ENCODE assay signal across 7 mouse cellular contexts in the genomic region with DNA sequence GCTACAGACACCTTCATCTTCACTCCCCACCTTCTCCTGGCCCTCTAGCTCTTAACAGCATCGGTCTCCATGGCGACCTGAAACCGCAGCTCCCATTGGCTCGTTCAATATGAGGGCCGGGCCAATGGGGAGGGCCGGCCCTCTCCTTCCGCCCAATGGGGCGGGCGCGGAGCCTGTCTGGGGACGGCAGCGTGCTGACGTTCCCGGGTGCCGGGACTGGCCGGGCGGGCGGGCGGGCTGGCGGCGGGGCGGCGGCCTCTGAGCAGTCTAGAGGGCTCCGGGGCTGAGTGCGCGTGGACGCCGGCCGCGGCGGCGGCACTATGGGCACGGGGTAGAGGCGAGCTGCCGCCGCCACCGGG. TPM values are rescaled to one million over a fixed set of nuclear protein-coding genes. Genes with fewer than 3 reads are reported as not detected.
A peak's percentile ranks its signal among the peaks of the same experiment; 100 is the strongest.
DNase-seq lines count a peak whose midpoint lies in the region; ATAC-seq and TF ChIP-seq lines count a peak whose summit lies in the region.

TSS of gene Ccdc148 (minus strand) at position 79 of the 359 bp plus-strand sequence.
TSS of gene Pkp4 (plus strand) at position 246 of the 359 bp plus-strand sequence.

- H3K4me1 ChIP-seq in embryonic facial prominence, embryonic 12.5 days, result peaks cover 9% of the 10 kb centered on the region; the same call in 1 of the 2 replicates
- peaks cover 1% of the 10 kb centered on the region for H3K4me1 ChIP-seq in heart, adult 2 months (ENCODE audit: control insufficient read depth, insufficient read depth, low read length)
- peaks cover 13% of the 10 kb centered on the region; the same call in 1 of the 2 replicates for H3K4me1 ChIP-seq in kidney, adult 2 months (ENCODE audit: control insufficient read depth, insufficient read depth, low read length)
- peaks cover 6% of the 10 kb centered on the region for H3K4me1 ChIP-seq in limb, embryonic 11.5 days (ENCODE audit: control insufficient read depth, insufficient read depth, low read length)
- peaks cover 23% of the 10 kb centered on the region for H3K4me1 ChIP-seq in midbrain, embryonic 13.5 days (replicated peaks)
- H3K4me1 ChIP-seq in small intestine, adult 2 months (ENCODE audit: control insufficient read depth, insufficient read depth, insufficient read length, low read length), result peaks cover 7% of the 10 kb centered on the region

- 0% methylated on average over 27 of the region's 37 CpGs for WGBS in embryonic facial prominence, embryonic 12.5 days
- WGBS in heart, adult 2 months, result 1% methylated on average over 31 of the region's 37 CpGs
- WGBS in kidney, adult 2 months, result under 1% methylated on average over 37 of the region's 37 CpGs
- WGBS in limb, embryonic 11.5 days, result 0% methylated on average over 24 of the region's 37 CpGs
- WGBS in midbrain, embryonic 13.5 days, result 0% methylated on average over 11 of the region's 37 CpGs
- WGBS in small intestine, adult 2 months, result 0% methylated on average over 23 of the region's 37 CpGs

- peak; percentile 78 to 84 for DNase-seq in adrenal gland, postnatal 4 days (ENCODE audit: low spot score in 2 of 2)
- DNase-seq in heart, adult 2 months, result peak; percentile 92 to 96
- peak; percentile 97 for DNase-seq in kidney, adult 2 months
- peak; percentile 93 for DNase-seq in limb, embryonic 11.5 days (ENCODE audit: low spot score)

- TF ChIP-seq EP300 in heart, adult 2 months (IDR thresholded peaks at IDR 0.05; ENCODE audit: insufficient read depth, low read depth, low read length), result no peak

- H3K4me3 ChIP-seq in embryonic facial prominence, embryonic 12.5 days, result peak within 1 kb of the TSS; percentile 94
- H3K4me3 ChIP-seq in heart, adult 2 months, result peak within 1 kb of the TSS; percentile 77
- peak within 1 kb of the TSS; percentile 87 for H3K4me3 ChIP-seq in kidney, adult 2 months (ENCODE audit: insufficient read depth, low read depth, low read length)
- peak within 1 kb of the TSS; percentile 89 for H3K4me3 ChIP-seq in limb, embryonic 11.5 days (ENCODE audit: low read depth, low read length)
- H3K4me3 ChIP-seq in midbrain, embryonic 13.5 days (replicated peaks), result peak within 1 kb of the TSS; percentile 94
- H3K4me3 ChIP-seq in small intestine, adult 2 months (ENCODE audit: low read depth, low read length), result peak within 1 kb of the TSS; percentile 94

- peak within 1 kb of the TSS; percentile 86 for H3K27ac ChIP-seq in embryonic facial prominence, embryonic 12.5 days
- peak within 1 kb of the TSS; percentile 91 for H3K27ac ChIP-seq in heart, adult 2 months
- H3K27ac ChIP-seq in kidney, adult 2 months (ENCODE audit: insufficient read depth, low read depth, low read length), result peak within 1 kb of the TSS; percentile 91
- peak within 1 kb of the TSS; percentile 56 for H3K27ac ChIP-seq in limb, embryonic 11.5 days (replicated peaks; ENCODE audit: low read depth, low read length)
- H3K27ac ChIP-seq in midbrain, embryonic 13.5 days, result peak within 1 kb of the TSS; percentile 88
- peak within 1 kb of the TSS; percentile 82 for H3K27ac ChIP-seq in small intestine, adult 2 months (ENCODE audit: insufficient read depth, low read depth, low read length)

- H3K79me2 ChIP-seq in heart, adult 2 months (replicated peaks; ENCODE audit: control insufficient read depth, insufficient read depth, low read length), result 0 out of 2 replicates have a peak, but pooled peaks cover under 1% of the 10 kb centered on the region

- peak; percentile 98 for ATAC-seq in embryonic facial prominence, embryonic 12.5 days (ENCODE audit: insufficient number of reproducible peaks, insufficient read depth, low FRiP score, low TSS enrichment)
- peak; percentile 99 for ATAC-seq in limb, embryonic 11.5 days (ENCODE audit: insufficient number of reproducible peaks, low FRiP score, low TSS enrichment, low read depth)
- peak; percentile 99 for ATAC-seq in midbrain, embryonic 13.5 days

- intact Hi-C loops in heart, adult 2 months (cut with DNase I), result loop anchor here (2.0 to 5.0 kb wide), 6 partner anchors 47 to 278 kb away; no protein-coding TSS in a partner anchor

- TF ChIP-seq CTCF in heart, adult 2 months (IDR thresholded peaks at IDR 0.05), result no peak
- no peak for TF ChIP-seq CTCF in kidney, adult 2 months (conservative IDR thresholded peaks at IDR 0.05; ENCODE audit: insufficient read depth, insufficient read length, low read depth, low read length)
- TF ChIP-seq CTCF in small intestine, adult 2 months (IDR thresholded peaks at IDR 0.05; ENCODE audit: extremely low read depth, insufficient read length, insufficient replicate concordance, low read depth, low read length), result no peak

- peak within 1 kb of the TSS; percentile 82 for H3K4me2 ChIP-seq in embryonic facial prominence, embryonic 12.5 days (replicated peaks)
- H3K4me2 ChIP-seq in limb, embryonic 11.5 days (ENCODE audit: low read depth, severe bottlenecking), result peak within 1 kb of the TSS; percentile 88
- peak within 1 kb of the TSS; percentile 85 for H3K4me2 ChIP-seq in midbrain, embryonic 13.5 days (replicated peaks)

- no peaks in the 10 kb centered on the region for H3K9me3 ChIP-seq in embryonic facial prominence, embryonic 12.5 days
- no peaks in the 10 kb centered on the region for H3K9me3 ChIP-seq in limb, embryonic 11.5 days (ENCODE audit: control insufficient read depth, low read length)
- H3K9me3 ChIP-seq in midbrain, embryonic 13.5 days, result no peaks in the 10 kb centered on the region

- no peaks in the 10 kb centered on the region for H3K27me3 ChIP-seq in embryonic facial prominence, embryonic 12.5 days
- no peaks in the 10 kb centered on the region for H3K27me3 ChIP-seq in heart, adult 2 months (ENCODE audit: control insufficient read depth, insufficient read depth, low read length)
- H3K27me3 ChIP-seq in kidney, adult 2 months (replicated peaks; ENCODE audit: control insufficient read depth, insufficient read depth, low read length), result no peaks in the 10 kb centered on the region
- H3K27me3 ChIP-seq in limb, embryonic 11.5 days (ENCODE audit: control insufficient read depth, insufficient read depth, low read length), result no peaks in the 10 kb centered on the region
- H3K27me3 ChIP-seq in midbrain, embryonic 13.5 days, result no peaks in the 10 kb centered on the region
- no peaks in the 10 kb centered on the region for H3K27me3 ChIP-seq in small intestine, adult 2 months (ENCODE audit: control insufficient read depth, insufficient read depth, low read length)

- no peaks in the 10 kb centered on the region for H3K36me3 ChIP-seq in embryonic facial prominence, embryonic 12.5 days
- H3K36me3 ChIP-seq in heart, adult 2 months (ENCODE audit: control insufficient read depth, insufficient read depth, low read length), result peaks cover 3% of the 10 kb centered on the region; the same call in 1 of the 2 replicates
- H3K36me3 ChIP-seq in kidney, adult 2 months (ENCODE audit: control insufficient read depth, insufficient read depth, low read length), result no peaks in the 10 kb centered on the region
- no peaks in the 10 kb centered on the region for H3K36me3 ChIP-seq in limb, embryonic 11.5 days (ENCODE audit: control insufficient read depth, insufficient read depth, low read length)
- no peaks in the 10 kb centered on the region for H3K36me3 ChIP-seq in midbrain, embryonic 13.5 days
- no peaks in the 10 kb centered on the region for H3K36me3 ChIP-seq in small intestine, adult 2 months (ENCODE audit: control insufficient read depth, insufficient read depth, low read length)

- no peak for TF ChIP-seq POLR2A in heart, adult 2 months (IDR thresholded peaks at IDR 0.05; ENCODE audit: insufficient read depth, low read depth, low read length)
- no peak for TF ChIP-seq POLR2A in kidney, adult 2 months (IDR thresholded peaks at IDR 0.05; ENCODE audit: low read depth, low read length)
- TF ChIP-seq POLR2A in small intestine, adult 2 months (IDR thresholded peaks at IDR 0.05; ENCODE audit: low read depth, low read length), result peak; percentile 50; the same call in 1 of the 2 replicates

- peak within 1 kb of the TSS; percentile 82 for H3K9ac ChIP-seq in embryonic facial prominence, embryonic 12.5 days
- peak within 1 kb of the TSS; percentile 96 for H3K9ac ChIP-seq in heart, adult 2 months (ENCODE audit: low read depth, low read length)
- peak within 1 kb of the TSS; percentile 78 for H3K9ac ChIP-seq in limb, embryonic 11.5 days (ENCODE audit: low read length)
- H3K9ac ChIP-seq in midbrain, embryonic 13.5 days (replicated peaks), result peak within 1 kb of the TSS; percentile 83

RNA-seq across cellular contexts. Expression of gene Ccdc148, which starts in this region (rescaled TPM):
- total RNA-seq in adrenal gland, postnatal 4 days (2021), result 1 to 10 TPM; 1.5 to 2.5 TPM
- 1.3 and 1.6 TPM in 2 replicates for polyA plus RNA-seq in embryonic facial prominence, embryonic 12.5 days (2016; fragmentation: Nextera tagmentation; extraction: Ambion mirVana)
- total RNA-seq in heart, adult 2 months (2021), result under 1 TPM; 0.60 to 0.93 TPM
- polyA plus RNA-seq in heart, adult 2 months (2012; rRNA removed), result 0.10 and 0.18 TPM in 2 replicates
- polyA plus RNA-seq in kidney, adult 2 months (2012; rRNA removed), result 0.90 and 1.0 TPM in 2 replicates
- 0.28 and 0.43 TPM in 2 replicates for polyA plus RNA-seq in limb, embryonic 11.5 days (2014; fragmentation: Nextera tagmentation; extraction: Ambion mirVana)
- polyA plus RNA-seq in midbrain, embryonic 13.5 days (2015; fragmentation: Nextera tagmentation; extraction: Ambion mirVana), result 3.3 and 3.9 TPM in 2 replicates
- 0.14 TPM in 1 of 2 replicates, not detected in the other for polyA plus RNA-seq in small intestine, adult 2 months (2012; rRNA removed)

RNA-seq across cellular contexts. Expression of gene Pkp4, which starts in this region (rescaled TPM):
- 10 to 100 TPM; 62.6 to 82.9 TPM for total RNA-seq in adrenal gland, postnatal 4 days (2021)
- 25.0 and 25.1 TPM in 2 replicates for polyA plus RNA-seq in embryonic facial prominence, embryonic 12.5 days (2016; fragmentation: Nextera tagmentation; extraction: Ambion mirVana)
- total RNA-seq in heart, adult 2 months (2021), result 100 to 1,000 TPM; 152 to 174 TPM
- 61.5 and 92.5 TPM in 2 replicates for polyA plus RNA-seq in heart, adult 2 months (2012; rRNA removed)
- 211 and 242 TPM in 2 replicates for polyA plus RNA-seq in kidney, adult 2 months (2012; rRNA removed)
- 18.0 and 18.8 TPM in 2 replicates for polyA plus RNA-seq in limb, embryonic 11.5 days (2014; fragmentation: Nextera tagmentation; extraction: Ambion mirVana)
- polyA plus RNA-seq in midbrain, embryonic 13.5 days (2015; fragmentation: Nextera tagmentation; extraction: Ambion mirVana), result 17.4 and 17.7 TPM in 2 replicates
- 35.8 and 77.4 TPM in 2 replicates for polyA plus RNA-seq in small intestine, adult 2 months (2012; rRNA removed)

Comparison
In these comparisons a context has a peak if more than half of its experiments do, and no peak if none do; other contexts are left out.
1. Peak in every context shown above with its lines: DNase-seq, ATAC-seq, H3K4me3 ChIP-seq and H3K27ac ChIP-seq.